Mouse (Mus musculus): ENCODE measurements around the gene Nup93. TPM values are rescaled to one million over a fixed set of nuclear protein-coding genes. Genes with fewer than 3 reads are reported as not detected.
"Not testable (repeated sequence)": the region's sequence is repeated elsewhere in the genome, so short reads cannot be mapped to it uniquely, and the experiment has no call there.

The Nup93 gene
- polyA plus RNA-seq (2012; rRNA removed), result 32.8 and 33.6 TPM in 2 replicates

DNA sequence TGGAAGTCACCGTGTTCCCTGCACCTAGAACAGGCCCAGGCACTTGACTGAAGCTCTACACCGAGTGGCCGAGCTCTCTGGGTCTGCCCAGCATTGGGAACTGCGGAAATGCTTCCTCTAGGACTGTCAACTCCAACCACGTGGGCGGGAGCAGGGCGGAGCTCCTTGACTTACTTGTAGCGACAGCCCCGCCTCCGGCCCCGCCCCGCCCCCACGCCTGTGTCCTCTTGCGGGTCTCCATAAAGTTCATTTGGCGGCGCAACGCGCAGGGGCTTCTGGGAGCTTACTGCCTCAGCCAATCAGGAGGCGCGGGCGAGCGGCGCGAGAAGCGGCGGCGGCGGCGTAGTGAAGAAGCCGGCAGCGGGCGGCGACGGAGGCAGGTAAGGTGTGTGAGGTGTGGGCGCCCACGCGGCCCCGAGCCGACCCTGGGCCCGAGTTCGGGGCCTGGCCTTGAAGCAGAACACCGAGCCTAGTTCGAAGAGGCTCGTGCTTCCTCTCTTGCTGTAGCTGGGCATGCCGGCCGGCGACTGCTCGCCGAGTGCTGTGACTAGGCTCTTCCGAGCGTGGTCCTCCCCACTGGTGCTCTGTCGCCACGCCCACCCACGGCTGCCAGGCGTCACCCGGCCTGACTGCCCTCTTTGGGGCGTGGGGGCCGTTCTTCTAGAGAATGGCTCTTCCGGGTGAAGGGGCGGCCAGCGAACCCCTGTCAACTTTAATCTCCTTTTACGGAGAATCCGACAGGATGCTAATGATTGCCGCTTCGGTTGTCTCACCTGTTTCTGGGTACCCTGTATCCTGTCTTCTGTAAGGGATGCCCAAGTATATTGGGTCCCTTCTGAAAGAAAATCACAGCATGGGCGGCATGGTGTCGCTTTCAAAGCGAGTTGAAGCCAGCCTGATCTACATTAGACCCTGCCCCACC lies at the start of gene Nup93:
Gene Nup93, plus strand, starts transcription at position 313 of the 922 bp plus-strand sequence.
- peak; percentile 98 to 99 for DNase-seq (ENCODE audit: extremely low spot score in 1 of 2, low spot score in 1 of 2)

GRCm38 (mm10) chr8:94165772-94166171 lies 48.6 kb upstream of the Nup93 start:
- DNase-seq (ENCODE audit: extremely low spot score in 1 of 2, low spot score in 1 of 2), result not testable (repeated sequence)

- peak; percentile 80 to 98 for DNase-seq (ENCODE audit: extremely low spot score in 1 of 2, low spot score in 1 of 2)
These were observed 47.1 kb upstream of the Nup93 start for GRCm38 (mm10) chr8:94167244-94167643.

DNA sequence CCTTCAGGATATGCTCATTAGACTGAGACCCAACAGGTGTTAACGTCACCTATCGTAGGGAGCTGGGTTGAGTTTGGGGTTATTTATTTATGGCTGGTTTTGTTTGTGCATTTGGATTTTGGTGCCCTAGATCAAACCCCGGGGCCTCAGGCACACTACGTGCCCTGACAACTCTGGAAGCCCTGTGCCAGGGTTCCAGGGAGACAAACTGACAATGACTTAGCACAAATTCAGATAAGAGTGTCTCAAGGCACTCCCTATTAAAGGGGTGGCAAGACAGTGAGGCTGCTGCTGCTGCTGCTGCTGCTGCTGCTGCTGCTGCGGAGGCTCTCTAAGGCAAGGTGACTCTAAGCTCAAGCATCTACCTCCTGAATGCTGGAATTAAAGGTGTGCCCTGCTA lies 44.8 kb upstream of the Nup93 start:
- no peak for DNase-seq (ENCODE audit: extremely low spot score in 1 of 2, low spot score in 1 of 2)

DNA sequence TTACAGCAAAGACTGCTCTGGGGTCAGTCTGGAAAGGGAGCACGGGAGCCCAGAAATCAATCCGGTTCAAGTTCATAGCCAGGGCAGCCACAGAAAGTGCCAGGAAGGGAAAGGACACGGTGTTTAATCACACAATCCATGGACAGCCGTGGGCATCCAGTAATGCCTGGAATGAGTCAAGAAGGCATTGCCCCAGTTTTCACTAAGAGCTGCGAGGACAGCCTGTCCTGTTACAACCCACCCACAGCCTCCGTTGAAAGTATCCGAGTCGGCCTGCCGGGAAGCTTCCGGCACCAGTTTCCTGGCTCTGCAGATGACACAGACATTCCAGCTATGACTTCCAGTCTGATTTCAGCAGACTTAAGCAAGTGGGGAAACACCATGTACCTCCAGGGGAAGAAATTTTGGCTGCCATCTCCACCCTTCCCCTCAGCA lies 43.0 kb upstream of the Nup93 start:
- no peak for DNase-seq (ENCODE audit: extremely low spot score in 1 of 2, low spot score in 1 of 2)

GRCm38 (mm10) chr8:94172075-94172808 lies 42.1 kb upstream of the Nup93 start, which contains the start of gene Mt2:
TSS of gene Mt2 (plus strand) at chr8:94172664.
- peak in 1 of 2 experiments; percentile 76 for DNase-seq (ENCODE audit: extremely low spot score in 1 of 2, low spot score in 1 of 2)

DNA sequence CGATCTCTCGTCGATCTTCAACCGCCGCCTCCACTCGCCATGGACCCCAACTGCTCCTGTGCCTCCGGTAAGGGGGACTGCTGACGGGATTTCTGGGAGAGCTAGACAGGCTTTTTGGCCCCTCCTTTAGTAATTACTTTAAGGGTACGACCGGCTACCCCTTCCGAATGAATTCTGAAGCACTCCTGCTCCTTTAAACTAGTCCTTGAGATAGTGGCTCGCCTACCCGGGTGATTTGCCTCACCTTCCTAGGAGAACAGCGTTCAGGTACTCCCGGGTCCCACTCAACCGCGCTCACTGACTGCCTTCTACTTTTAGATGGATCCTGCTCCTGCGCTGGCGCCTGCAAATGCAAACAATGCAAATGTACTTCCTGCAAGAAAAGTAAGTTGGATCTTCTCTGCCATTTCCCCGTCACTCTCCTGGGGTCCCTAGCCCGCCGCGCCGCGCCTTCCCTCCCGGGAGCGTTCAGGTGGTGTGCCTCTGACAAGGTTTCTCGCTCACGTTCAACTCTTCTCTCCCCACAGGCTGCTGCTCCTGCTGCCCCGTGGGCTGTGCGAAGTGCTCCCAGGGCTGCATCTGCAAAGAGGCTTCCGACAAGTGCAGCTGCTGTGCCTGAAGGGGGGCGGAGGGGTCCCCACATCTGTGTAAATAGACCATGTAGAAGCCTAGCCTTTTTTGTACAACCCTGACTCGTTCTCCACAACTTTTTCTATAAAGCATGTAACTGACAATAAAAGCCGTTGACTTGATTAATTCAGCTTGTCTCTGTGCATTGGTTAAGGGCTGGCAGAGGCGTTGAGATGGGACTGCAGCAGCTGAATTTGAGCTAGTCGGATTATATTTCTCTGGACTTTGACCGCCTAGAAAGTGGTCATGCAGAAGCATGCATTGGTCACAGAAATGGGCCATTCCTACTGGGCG lies 41.3 kb upstream of the Nup93 start:
- peak in 1 of 2 experiments; percentile 45 for DNase-seq (ENCODE audit: extremely low spot score in 1 of 2, low spot score in 1 of 2)

DNA sequence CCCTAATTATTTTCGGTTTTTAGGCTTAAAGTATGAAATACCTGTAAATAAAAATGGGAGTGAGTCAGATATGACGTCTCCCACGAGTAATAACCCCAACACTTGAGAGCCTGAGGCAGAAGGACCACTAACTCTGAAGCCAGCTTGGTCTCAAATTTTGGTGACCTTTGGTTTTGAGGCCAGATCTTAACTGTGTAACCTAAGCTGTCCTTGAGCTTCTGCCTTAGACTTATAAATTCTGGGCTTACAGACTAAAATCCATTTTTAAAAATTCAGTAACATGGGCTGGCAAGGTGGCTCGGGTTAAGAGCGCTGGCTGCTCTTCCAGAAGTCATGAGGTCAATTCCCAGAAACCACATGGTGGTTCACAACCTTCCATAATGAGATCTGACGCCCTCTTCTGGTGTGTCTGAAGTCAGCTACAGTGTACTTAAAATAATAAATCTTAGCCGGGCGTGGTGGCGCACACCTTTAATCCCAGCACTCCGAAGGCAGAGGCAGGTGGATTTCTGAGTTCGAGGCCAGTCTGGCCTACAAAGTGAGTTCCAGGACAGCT lies 40.4 kb upstream of the Nup93 start:
- DNase-seq (ENCODE audit: extremely low spot score in 1 of 2, low spot score in 1 of 2), result no peak

GRCm38 (mm10) chr8:94174619-94175213 lies 39.6 kb upstream of the Nup93 start:
- DNase-seq (ENCODE audit: extremely low spot score in 1 of 2, low spot score in 1 of 2), result no peak

DNA sequence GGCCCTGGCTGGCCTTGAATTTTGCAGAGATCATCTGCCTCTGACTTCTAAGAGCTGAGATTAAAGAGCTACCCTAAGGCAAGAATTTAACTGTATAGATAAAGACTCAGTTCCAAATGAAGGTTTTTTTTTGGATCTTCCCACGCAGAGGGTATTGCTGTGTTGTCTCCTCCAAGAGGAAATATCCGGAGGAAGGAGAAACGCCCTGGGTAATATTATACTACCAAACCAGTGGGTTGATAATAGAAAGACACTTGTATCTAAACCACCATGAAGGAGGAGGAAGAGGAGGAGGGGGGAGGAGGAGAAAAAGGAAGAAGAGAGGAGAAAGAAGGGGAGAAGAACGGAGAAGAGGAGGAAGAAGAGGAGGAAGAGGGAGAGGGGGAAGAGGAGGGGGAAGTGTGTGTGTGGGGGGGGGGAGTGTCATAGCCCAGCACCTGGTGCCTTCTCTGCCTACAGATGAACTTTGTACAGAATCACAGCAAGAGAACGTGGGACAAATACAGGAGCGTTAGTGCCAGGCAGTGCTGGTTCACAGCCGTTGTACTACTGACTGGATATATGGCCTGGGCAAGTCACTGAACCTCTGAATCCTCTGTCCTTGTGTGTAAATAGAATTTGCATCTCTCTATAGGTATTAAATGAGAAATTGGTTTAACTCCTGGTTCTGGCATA lies 36.5 kb upstream of the Nup93 start:
- no peak for DNase-seq (ENCODE audit: extremely low spot score in 1 of 2, low spot score in 1 of 2)

DNA sequence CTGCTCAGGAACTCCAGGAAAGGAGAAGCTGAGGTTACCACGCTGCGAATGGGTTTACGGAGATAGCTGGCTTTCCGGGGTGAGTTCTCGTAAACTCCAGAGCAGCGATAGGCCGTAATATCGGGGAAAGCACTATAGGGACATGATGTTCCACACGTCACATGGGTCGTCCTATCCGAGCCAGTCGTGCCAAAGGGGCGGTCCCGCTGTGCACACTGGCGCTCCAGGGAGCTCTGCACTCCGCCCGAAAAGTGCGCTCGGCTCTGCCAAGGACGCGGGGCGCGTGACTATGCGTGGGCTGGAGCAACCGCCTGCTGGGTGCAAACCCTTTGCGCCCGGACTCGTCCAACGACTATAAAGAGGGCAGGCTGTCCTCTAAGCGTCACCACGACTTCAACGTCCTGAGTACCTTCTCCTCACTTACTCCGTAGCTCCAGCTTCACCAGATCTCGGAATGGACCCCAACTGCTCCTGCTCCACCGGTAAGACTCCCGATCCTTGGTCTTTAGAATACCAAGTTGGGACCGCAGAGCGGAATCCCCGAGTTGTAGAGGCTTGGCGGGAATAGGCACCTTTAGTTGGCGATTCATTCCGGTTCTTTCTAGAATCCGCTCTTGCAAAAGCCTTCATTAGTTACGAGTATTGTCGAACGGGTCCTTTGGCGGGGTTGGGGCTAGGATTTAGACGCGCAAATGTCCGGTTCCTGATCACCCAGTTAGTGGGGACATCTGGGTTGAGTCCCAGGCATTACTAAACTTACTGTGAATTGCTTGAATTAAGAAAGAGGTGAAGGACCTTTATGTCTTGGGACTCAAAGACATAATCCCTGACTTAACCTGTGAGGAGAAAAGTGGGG lies 35.3 kb upstream of the Nup93 start, which contains the start of gene Mt1:
Gene Mt1, plus strand, starts transcription at position 226 of the 856 bp plus-strand sequence.
- DNase-seq (ENCODE audit: extremely low spot score in 1 of 2, low spot score in 1 of 2), result peak; percentile 85 to 92

DNA sequence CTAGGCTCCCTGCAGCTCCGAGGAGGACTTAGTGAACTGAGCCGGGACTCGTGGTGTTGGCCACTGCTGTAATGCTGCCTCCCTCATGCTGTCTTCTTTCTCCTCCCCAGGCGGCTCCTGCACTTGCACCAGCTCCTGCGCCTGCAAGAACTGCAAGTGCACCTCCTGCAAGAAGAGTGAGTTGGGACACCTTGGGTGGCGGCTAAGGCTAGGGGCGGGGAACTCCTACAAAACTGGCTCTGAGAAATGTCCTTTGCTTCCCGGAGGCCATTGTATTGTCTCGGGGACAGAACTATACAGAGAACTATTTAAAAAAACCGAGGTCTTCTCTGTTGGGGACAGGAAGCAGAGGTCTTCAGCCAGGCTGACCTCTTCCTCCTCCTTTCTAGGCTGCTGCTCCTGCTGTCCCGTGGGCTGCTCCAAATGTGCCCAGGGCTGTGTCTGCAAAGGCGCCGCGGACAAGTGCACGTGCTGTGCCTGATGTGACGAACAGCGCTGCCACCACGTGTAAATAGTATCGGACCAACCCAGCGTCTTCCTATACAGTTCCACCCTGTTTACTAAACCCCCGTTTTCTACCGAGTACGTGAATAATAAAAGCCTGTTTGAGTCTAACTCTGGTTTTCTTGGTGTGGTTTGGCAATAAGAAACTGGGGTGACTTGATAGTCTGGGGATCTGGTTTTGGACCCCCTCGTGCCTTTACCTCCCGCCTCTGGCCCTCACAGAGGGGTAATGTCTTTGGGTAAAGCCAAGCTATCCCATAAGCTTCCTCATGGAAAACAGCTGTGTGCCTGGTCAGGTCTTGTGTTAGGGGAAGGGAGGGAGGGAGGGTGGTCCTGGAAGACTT lies 34.4 kb upstream of the Nup93 start:
- no peak for DNase-seq (ENCODE audit: extremely low spot score in 1 of 2, low spot score in 1 of 2)

DNA sequence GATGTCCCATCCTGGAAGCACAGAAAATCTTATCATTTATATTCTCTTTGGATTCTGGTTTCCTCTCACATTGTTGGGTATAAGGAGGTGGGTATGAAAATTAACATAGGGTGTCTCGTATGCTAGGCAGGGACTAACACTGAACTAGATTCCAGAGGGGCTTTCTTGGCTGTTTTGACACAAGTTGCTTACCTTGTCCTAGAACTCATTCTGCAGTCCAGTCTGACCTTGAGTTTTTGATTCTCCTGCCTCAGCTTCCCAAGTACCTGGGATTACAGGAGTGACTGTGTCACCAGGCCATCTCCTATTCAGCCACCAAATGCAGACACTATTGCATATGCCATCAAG lies 33.8 kb upstream of the Nup93 start:
- DNase-seq (ENCODE audit: extremely low spot score in 1 of 2, low spot score in 1 of 2), result no peak

DNA sequence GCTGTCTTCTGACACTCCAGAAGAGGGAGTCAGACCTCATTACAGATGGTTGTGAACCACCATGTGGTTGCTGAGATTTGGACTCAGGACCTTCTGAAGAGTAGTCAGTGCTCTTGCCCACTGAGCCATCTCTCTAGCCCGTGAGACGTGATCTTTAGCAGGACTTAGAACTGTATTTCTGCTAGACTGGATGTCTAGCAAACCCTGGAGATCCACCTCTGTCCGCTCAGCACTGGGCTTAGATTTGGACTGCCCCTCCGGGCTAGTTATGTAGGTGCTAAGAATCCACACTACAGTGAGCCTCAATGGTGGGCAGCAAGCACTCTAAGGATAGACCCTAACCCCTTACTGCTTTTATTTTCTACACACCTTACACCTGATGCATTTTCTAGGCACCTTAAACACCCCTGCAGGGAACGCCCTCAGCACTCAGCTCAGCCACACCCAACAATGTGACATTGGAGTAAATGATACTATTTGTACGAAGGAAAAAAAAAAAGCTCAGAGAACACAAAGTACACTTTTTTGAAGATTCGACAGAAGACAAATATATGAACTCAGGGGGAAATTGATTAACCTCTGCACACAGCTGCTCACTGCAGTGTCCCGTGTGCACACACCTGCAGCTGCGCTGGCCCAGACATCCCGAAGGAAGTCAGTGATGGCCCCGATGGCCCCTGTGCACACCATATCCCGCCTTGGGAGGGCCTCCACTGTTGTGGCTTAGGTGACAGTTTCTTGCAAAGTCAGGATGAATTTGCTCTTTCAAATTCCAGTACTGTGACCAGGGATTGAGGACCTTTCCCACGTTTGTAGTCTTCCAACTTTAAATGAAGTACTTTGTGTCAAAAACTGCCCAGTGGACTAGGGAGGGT lies 32.1 kb upstream of the Nup93 start:
- DNase-seq (ENCODE audit: extremely low spot score in 1 of 2, low spot score in 1 of 2), result no peak

DNA sequence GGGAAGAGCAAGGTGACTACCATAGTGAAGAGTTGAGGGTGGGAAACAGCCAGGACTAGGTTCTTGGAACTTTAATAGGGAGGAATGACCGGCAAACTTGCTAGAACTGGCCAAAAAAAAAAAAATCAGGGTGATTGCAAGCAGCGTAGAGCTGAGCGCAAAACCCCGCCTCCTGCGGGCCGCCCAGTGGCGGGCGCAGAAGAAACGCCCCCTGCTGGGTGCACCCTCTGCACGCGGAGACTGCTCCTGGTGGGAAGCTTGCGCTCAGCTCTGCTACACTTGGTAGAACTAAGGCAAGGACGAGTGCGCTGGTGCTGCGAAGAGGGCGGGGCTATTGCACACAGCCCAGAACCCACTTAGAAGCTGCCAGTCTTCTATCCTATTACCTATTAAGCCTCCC lies 31.2 kb upstream of the Nup93 start:
- peak in 1 of 2 experiments; percentile 78 for DNase-seq (ENCODE audit: extremely low spot score in 1 of 2, low spot score in 1 of 2)

DNA sequence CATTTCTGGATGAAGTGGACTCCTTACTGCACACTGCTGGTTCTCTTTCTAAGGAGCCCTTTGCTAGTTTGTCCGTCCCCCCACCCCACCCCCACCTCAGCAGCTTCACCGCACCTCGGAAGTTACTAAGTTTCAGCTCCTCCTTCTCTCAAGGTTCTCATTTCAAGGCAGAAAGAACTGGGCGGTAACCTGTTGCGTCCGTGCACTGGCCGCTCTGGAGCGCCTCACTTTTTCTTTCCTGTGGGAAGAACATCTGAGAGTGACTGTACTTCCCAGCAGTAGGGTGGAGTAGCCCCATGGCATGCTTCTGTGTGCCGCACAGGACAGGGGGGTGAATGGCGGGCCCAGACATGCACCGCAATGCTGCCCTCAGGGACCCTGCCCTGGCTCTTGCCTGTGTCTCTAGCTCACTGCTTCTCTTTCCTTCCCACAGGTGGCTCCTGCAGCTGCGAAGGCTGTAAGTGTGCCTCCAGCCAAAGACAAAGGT lies 30.0 kb upstream of the Nup93 start:
- no peak for DNase-seq (ENCODE audit: extremely low spot score in 1 of 2, low spot score in 1 of 2)

Measured in frontal cortex, adult 2 months (tissue).